Mouse (Mus musculus) heart, embryonic 15.5 days (tissue): ENCODE measurements around the gene Gse1. TPM values are rescaled to one million over a fixed set of nuclear protein-coding genes. Genes with fewer than 3 reads are reported as not detected.

Source experiments
- ATAC-seq: fragments of 200-750 bp; cut with Nextera tagmentation; replicated peaks from 2 replicates; pipeline ENCODE4 v1.8.0; 2017; ENCODE audit warnings: low read depth, moderate TSS enrichment; ENCODE audit not compliant: insufficient number of reproducible peaks, insufficient read depth, low FRiP score
- H3K27ac ChIP-seq: fragments of 300-500 bp; sonication (generic); 2 replicates; pipeline ENCODE4 v1.5.1; 2015; ENCODE audit warnings: mild to moderate bottlenecking, inconsistent platforms
- H3K27me3 ChIP-seq: fragments of 300-500 bp; sonication (generic); 2 replicates; pipeline ENCODE4 v1.6.1; 2015; ENCODE audit warnings: inconsistent platforms
- H3K36me3 ChIP-seq: fragments of 300-500 bp; sonication (generic); 2 replicates; pipeline ENCODE4 v1.6.1; 2015; ENCODE audit warnings: mild to moderate bottlenecking, inconsistent platforms
- H3K4me1 ChIP-seq: fragments of 300-500 bp; sonication (generic); replicated peaks from 2 replicates; pipeline ENCODE4 v1.6.1; 2015; ENCODE audit warnings: inconsistent platforms
- H3K4me2 ChIP-seq: fragments of 300-500 bp; sonication (generic); 2 replicates; pipeline ENCODE4 v1.6.1; 2015; ENCODE audit warnings: inconsistent platforms, mild to moderate bottlenecking, moderate library complexity
- H3K4me3 ChIP-seq: fragments of 300-500 bp; sonication (generic); 2 replicates; pipeline ENCODE4 v1.5.1; 2015; ENCODE audit warnings: mild to moderate bottlenecking, inconsistent platforms
- H3K9ac ChIP-seq: fragments of 300-500 bp; sonication (generic); 2 replicates; pipeline ENCODE4 v1.6.1; 2015; ENCODE audit warnings: mild to moderate bottlenecking, inconsistent platforms
- H3K9me3 ChIP-seq: fragments of 300-500 bp; sonication (generic); replicated peaks from 2 replicates; pipeline ENCODE4 v1.6.1; 2016; ENCODE audit warnings: inconsistent platforms
- WGBS: fragments of 180-500 bp; shearing (Covaris S2); methylation state at CpG from one replicate; pipeline ENCODE4 v1.1.7; 2015; ENCODE audit warnings: mixed read lengths; 5-methylcytosine and 5-hydroxymethylcytosine counted together
- polyA plus RNA-seq: library from polyadenylated mRNA; unstranded; fragments of >200 nt; fragmentation: Nextera tagmentation; extraction: Ambion mirVana; gene quantifications from 2 replicates; pipeline ENCODE4 v1.2.1, GENCODE M21; 2015

The Gse1 gene
- polyA plus RNA-seq, 1 experiment from 2014 or later: 8.9 TPM

GRCm38 (mm10) chr8:120431042-120431441 lies 202.8 kb downstream of the Gse1 start:
- WGBS: 90% methylated on average over 12 of the region's 12 CpGs
- no peak overlapping the region for H3K9ac ChIP-seq
- ATAC-seq: no peak

GRCm38 (mm10) chr8:120432438-120432837 lies 204.2 kb downstream of the Gse1 start:
- H3K36me3 ChIP-seq: no peaks in the 10 kb centered on the region
- no peak overlapping the region for H3K4me2 ChIP-seq
- no peak for ATAC-seq
- H3K9ac ChIP-seq: no peak overlapping the region
- 69% methylated on average over 7 of the region's 7 CpGs for WGBS
- no peak overlapping the region for H3K4me3 ChIP-seq
- no peaks in the 10 kb centered on the region for H3K27me3 ChIP-seq
- no peaks in the 10 kb centered on the region for H3K9me3 ChIP-seq
- H3K27ac ChIP-seq: no peak overlapping the region
- peaks cover 19% of the 10 kb centered on the region for H3K4me1 ChIP-seq

More at GRCm38 (mm10) chr8:120431042-120431441, 202.8 kb downstream of the Gse1 start:
- H3K27me3 ChIP-seq: no peaks in the 10 kb centered on the region
- H3K27ac ChIP-seq: no peak overlapping the region
- H3K4me2 ChIP-seq: no peak overlapping the region
- no peaks in the 10 kb centered on the region for H3K36me3 ChIP-seq
- H3K4me3 ChIP-seq: no peak overlapping the region
- peaks cover 20% of the 10 kb centered on the region for H3K4me1 ChIP-seq
- H3K9me3 ChIP-seq: no peaks in the 10 kb centered on the region

DNA sequence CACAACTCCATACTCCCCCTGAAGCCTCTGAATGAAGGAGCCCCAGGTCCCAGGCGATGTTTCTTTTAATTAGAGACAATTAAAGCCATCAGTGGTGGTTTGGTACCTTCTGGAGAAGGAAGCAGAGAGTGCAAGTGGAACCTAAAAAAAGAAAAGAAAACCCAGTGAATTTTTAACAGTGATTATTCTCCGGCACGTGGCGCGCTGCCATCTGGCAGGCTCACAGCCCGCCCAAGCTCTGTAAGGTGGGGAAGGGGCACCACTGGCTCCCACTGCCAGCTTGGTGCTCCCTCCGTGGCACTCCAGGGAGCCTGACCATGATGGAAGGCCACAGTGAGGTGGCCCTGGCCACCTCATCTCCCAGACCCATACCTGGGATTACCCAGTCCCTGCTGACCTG lies 204.9 kb downstream of the Gse1 start:
- H3K27ac ChIP-seq: no peak overlapping the region
- 84% methylated on average over 7 of the region's 7 CpGs for WGBS
- no peaks in the 10 kb centered on the region for H3K9me3 ChIP-seq
- no peaks in the 10 kb centered on the region for H3K27me3 ChIP-seq
- peaks cover 17% of the 10 kb centered on the region for H3K4me1 ChIP-seq
- H3K4me2 ChIP-seq: no peak overlapping the region
- no peaks in the 10 kb centered on the region for H3K36me3 ChIP-seq
- H3K4me3 ChIP-seq: no peak overlapping the region
- no peak overlapping the region for H3K9ac ChIP-seq
- no peak for ATAC-seq

GRCm38 (mm10) chr8:120433734-120434133 lies 205.5 kb downstream of the Gse1 start:
- H3K4me1 ChIP-seq: peaks cover 17% of the 10 kb centered on the region
- no peaks in the 10 kb centered on the region for H3K36me3 ChIP-seq
- H3K27ac ChIP-seq: no peak overlapping the region
- H3K4me2 ChIP-seq: no peak overlapping the region
- no peaks in the 10 kb centered on the region for H3K27me3 ChIP-seq
- H3K9me3 ChIP-seq: no peaks in the 10 kb centered on the region
- no peak overlapping the region for H3K9ac ChIP-seq
- no peak overlapping the region for H3K4me3 ChIP-seq
- ATAC-seq: no peak
- WGBS: 94% methylated on average over 1 of the region's 1 CpGs

DNA sequence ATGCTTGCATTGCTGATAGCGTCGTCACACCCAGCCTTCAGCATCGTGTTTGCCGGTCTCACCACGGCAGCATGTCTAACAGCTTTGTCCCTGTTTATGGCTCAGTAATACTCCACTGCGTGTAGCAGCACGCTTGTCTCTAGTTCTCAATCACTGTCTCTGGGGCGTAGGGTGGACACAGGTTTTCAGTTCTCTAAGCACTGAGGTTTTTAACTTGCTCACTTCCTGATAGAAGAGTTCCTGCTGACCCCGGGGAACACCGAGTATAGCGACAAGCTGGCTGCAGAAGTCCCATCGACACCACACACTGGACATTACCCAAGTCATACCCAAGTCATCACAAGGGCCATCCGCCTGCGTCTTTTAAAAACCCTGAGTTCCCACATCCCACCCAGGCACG lies 207.5 kb downstream of the Gse1 start:
- H3K36me3 ChIP-seq: no peaks in the 10 kb centered on the region
- H3K4me3 ChIP-seq: no peak overlapping the region
- H3K27ac ChIP-seq: no peak overlapping the region
- no peaks in the 10 kb centered on the region for H3K9me3 ChIP-seq
- H3K9ac ChIP-seq: no peak overlapping the region
- ATAC-seq: no peak
- no peaks in the 10 kb centered on the region for H3K27me3 ChIP-seq
- 88% methylated on average over 15 of the region's 15 CpGs for WGBS
- peaks cover 25% of the 10 kb centered on the region for H3K4me1 ChIP-seq
- no peak overlapping the region for H3K4me2 ChIP-seq

GRCm38 (mm10) chr8:120436491-120437030 lies 208.3 kb downstream of the Gse1 start:
- peaks cover 33% of the 10 kb centered on the region for H3K4me1 ChIP-seq
- no peak overlapping the region for H3K4me3 ChIP-seq
- H3K4me2 ChIP-seq: no peak overlapping the region
- H3K27ac ChIP-seq: no peak overlapping the region
- no peaks in the 10 kb centered on the region for H3K9me3 ChIP-seq
- H3K27me3 ChIP-seq: no peaks in the 10 kb centered on the region
- no peaks in the 10 kb centered on the region for H3K36me3 ChIP-seq
- 55% methylated on average over 5 of the region's 5 CpGs for WGBS
- no peak for ATAC-seq
- no peak overlapping the region for H3K9ac ChIP-seq

DNA sequence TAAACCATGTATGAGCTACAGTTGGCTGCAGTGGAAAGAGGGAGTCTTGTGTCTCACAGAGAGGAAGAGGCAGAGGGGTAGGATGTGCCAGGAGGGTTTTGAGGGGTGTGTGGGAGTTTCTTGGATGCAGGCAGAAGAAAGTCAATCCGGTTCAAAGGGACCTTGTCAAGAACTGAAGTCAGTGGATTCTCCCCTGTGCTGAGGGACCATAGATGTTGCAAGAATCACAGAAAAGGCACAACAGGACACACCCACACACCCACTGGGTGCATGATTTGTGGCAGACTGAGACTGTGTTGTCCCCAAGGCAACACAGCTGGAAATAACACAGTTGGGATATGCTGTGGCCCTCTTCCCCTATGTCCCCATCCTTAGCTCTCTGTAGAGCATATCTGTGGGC lies 209.0 kb downstream of the Gse1 start:
- H3K27ac ChIP-seq: no peak overlapping the region
- no peak overlapping the region for H3K4me2 ChIP-seq
- H3K4me3 ChIP-seq: no peak overlapping the region
- no peaks in the 10 kb centered on the region for H3K27me3 ChIP-seq
- H3K4me1 ChIP-seq: peaks cover 39% of the 10 kb centered on the region
- H3K9me3 ChIP-seq: no peaks in the 10 kb centered on the region
- no peak overlapping the region for H3K9ac ChIP-seq
- 72% methylated on average over 1 of the region's 1 CpGs for WGBS
- no peak for ATAC-seq
- no peaks in the 10 kb centered on the region for H3K36me3 ChIP-seq

DNA sequence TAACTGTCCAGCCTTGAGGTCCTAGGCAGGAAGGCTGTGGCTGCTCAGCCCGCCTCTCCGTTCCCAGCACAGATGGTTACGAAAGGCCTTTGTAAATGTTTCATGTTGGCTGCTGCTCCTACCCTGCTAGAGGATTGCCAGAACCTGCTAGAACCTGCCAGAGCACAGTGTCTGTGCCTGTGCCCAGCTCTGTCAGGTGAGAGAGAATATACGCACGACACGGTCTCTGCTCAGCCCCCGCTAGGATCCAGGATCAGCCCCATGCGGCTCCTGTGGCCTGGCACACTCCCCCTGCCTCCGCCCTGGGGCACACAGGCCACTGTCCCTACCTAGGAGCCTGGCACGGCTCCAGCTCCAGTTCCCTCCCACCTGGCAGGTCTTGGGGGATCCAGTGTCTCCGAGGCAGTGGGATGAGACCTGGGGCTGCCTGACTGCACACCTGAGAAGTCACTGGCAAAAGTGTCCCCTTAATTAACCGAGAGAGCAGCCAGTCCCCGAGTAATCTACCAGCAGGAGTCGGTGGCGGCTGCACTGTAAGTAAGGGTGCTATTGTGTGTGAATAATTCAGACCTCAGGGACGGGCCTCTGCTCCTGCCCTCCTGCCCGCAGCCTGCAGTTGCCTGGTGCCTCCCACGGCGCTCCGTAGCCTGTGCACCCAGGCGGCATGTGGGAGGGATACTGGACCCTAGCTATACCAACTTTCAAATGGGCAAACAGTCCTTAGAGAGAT lies 209.6 kb downstream of the Gse1 start:
- 81% methylated on average over 21 of the region's 21 CpGs for WGBS
- Histone ChIP-seq H3K4me2 (no peak overlapping the region), H3K36me3 (no peaks in the 10 kb centered on the region), H3K27me3 (no peaks in the 10 kb centered on the region), H3K9me3 (no peaks in the 10 kb centered on the region), H3K4me3 (no peak overlapping the region), H3K4me1 (peaks cover 45% of the 10 kb centered on the region), H3K27ac (no peak overlapping the region), H3K9ac (0 out of 2 replicates have a peak overlapping the region, but pooled peaks have one; percentile 5)
- ATAC-seq: no peak

DNA sequence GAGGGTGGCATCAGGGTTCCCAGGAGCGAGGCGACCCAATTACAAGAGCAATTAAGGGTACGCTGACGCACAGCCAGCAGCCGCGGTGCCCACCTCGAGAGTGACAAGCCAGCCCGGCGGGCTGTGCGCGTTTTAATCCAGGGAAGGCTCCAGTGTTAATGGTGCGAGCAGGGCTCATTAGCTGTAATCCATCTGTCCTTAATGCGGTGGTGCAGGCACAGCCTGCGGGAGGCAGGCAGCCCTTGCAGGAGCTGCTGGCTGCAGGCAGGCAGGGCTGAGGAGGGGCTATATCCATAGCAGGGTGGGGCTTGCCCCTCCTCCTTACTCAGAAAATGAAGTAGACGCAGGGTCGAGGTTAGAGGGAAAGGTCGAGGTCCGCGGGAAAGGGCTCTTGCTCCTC lies 211.1 kb downstream of the Gse1 start:
- no peaks in the 10 kb centered on the region for H3K27me3 ChIP-seq
- H3K4me2 ChIP-seq: no peak overlapping the region
- H3K9ac ChIP-seq: no peak overlapping the region
- ATAC-seq: no peak
- no peak overlapping the region for H3K4me3 ChIP-seq
- 33% methylated on average over 19 of the region's 19 CpGs for WGBS
- peaks cover 45% of the 10 kb centered on the region for H3K4me1 ChIP-seq
- H3K27ac ChIP-seq: no peak overlapping the region
- H3K36me3 ChIP-seq: no peaks in the 10 kb centered on the region
- H3K9me3 ChIP-seq: no peaks in the 10 kb centered on the region

- H3K27ac ChIP-seq: no peak overlapping the region
- no peak overlapping the region for H3K4me3 ChIP-seq
- no peak overlapping the region for H3K9ac ChIP-seq
- H3K4me2 ChIP-seq: no peak overlapping the region
- H3K4me1 ChIP-seq: peaks cover 45% of the 10 kb centered on the region
- H3K9me3 ChIP-seq: no peaks in the 10 kb centered on the region
- H3K27me3 ChIP-seq: no peaks in the 10 kb centered on the region
- no peaks in the 10 kb centered on the region for H3K36me3 ChIP-seq
- no peak for ATAC-seq
- 87% methylated on average over 12 of the region's 12 CpGs for WGBS
Observed at GRCm38 (mm10) chr8:120440739-120441138, 212.5 kb downstream of the Gse1 start.

- no peak overlapping the region for H3K4me2 ChIP-seq
- WGBS: 66% methylated on average over 6 of the region's 6 CpGs
- no peaks in the 10 kb centered on the region for H3K36me3 ChIP-seq
- ATAC-seq: no peak
- no peak overlapping the region for H3K9ac ChIP-seq
- peaks cover 38% of the 10 kb centered on the region for H3K4me1 ChIP-seq
- H3K9me3 ChIP-seq: no peaks in the 10 kb centered on the region
- H3K4me3 ChIP-seq: no peak overlapping the region
- H3K27me3 ChIP-seq: no peaks in the 10 kb centered on the region
- no peak overlapping the region for H3K27ac ChIP-seq
Observed at GRCm38 (mm10) chr8:120441637-120442036, 213.4 kb downstream of the Gse1 start.
